Mouse (Mus musculus) forebrain, postnatal 0 days (tissue): ENCODE data around the gene Cog3. TPM values are rescaled to one million over a fixed set of nuclear protein-coding genes. Genes with fewer than 3 reads are reported as not detected.
A peak's percentile ranks its signal among the peaks of the same experiment; 100 is the strongest.

Experiments
- ATAC-seq: fragments of 200-750 bp; cut with Nextera tagmentation; 2 replicates; pipeline ENCODE4 v1.8.0; 2017; ENCODE audit warnings: mild to moderate bottlenecking, moderate library complexity
- DNase-seq: peaks from one replicate; pipeline ENCODE4 v3.0.0-alpha.2; 2015
- H3K27ac ChIP-seq: fragments of 300-500 bp; sonication (generic); 2 replicates; pipeline ENCODE4 v1.5.1; 2014; ENCODE audit warnings: low read depth, mild to moderate bottlenecking, antibody characterized with exemption, low read length, moderate library complexity, mixed read lengths
- H3K27me3 ChIP-seq: fragments of 300-500 bp; sonication (generic); 2 replicates; pipeline ENCODE4 v1.6.1; 2014; ENCODE audit warnings: mild to moderate bottlenecking, low read length, mixed read lengths; ENCODE audit not compliant: insufficient read depth
- H3K36me3 ChIP-seq: fragments of 300-500 bp; sonication (generic); 2 replicates; pipeline ENCODE4 v1.6.1; 2014; ENCODE audit warnings: mild to moderate bottlenecking, moderate library complexity; ENCODE audit not compliant: insufficient read depth
- H3K4me1 ChIP-seq: fragments of 300-500 bp; sonication (generic); 2 replicates; pipeline ENCODE4 v1.6.1; 2014; ENCODE audit warnings: antibody characterized with exemption; ENCODE audit not compliant: insufficient read depth
- H3K4me2 ChIP-seq: fragments of 300-500 bp; sonication (generic); 2 replicates; pipeline ENCODE4 v1.6.1; 2014; ENCODE audit warnings: low read depth, mild to moderate bottlenecking, moderate library complexity
- H3K4me3 ChIP-seq: fragments of 300-500 bp; sonication (generic); 2 replicates; pipeline ENCODE4 v1.5.1; 2014; ENCODE audit warnings: low read depth, low read length, mixed read lengths
- H3K9ac ChIP-seq: fragments of 300-500 bp; sonication (generic); 2 replicates; pipeline ENCODE4 v1.6.1; 2014; ENCODE audit warnings: mild to moderate bottlenecking
- H3K9me3 ChIP-seq: fragments of 300-500 bp; sonication (generic); 2 replicates; pipeline ENCODE4 v1.6.1; 2016; ENCODE audit warnings: low read length
- CTCF ChIP-seq: sonication (generic); IDR thresholded peaks from 2 replicates; pipeline ENCODE4 v1.5.1; 2016; ENCODE audit warnings: antibody characterized with exemption, control low read depth, low read depth
- WGBS: fragments of 180-500 bp; shearing (Covaris S2); extraction: QIAGEN DNeasy Blood & Tissue Kit; methylation state at CpG from one replicate; pipeline ENCODE4 v1.1.7; 2014; 5-methylcytosine and 5-hydroxymethylcytosine counted together
- polyA plus RNA-seq: library from polyadenylated mRNA; unstranded; fragments of >200 nt; fragmentation: Nextera tagmentation; extraction: Ambion mirVana; gene quantifications from 2 replicates; pipeline ENCODE4 v1.2.1, GENCODE M21; 2015
- total RNA-seq: library from RNA; depleted of rRNA; stranded (reverse); fragments of >200 nt; gene quantifications from 2 replicates; pipeline ENCODE4 v1.2.3, GENCODE M21; 2014

Gene Cog3
- total and polyA plus RNA-seq, 2 experiments from 2014 or later, result 11.6 to 29.7 TPM

GRCm38 (mm10) chr14:75747960-75748359 lies 6.4 kb downstream of the Cog3 start:
- Histone ChIP-seq H3K9ac (no peak overlapping the region), H3K27me3 (no peaks in the 10 kb centered on the region), H3K36me3 (peaks cover 18% of the 10 kb centered on the region), H3K4me1 (peaks cover 4% of the 10 kb centered on the region; the same call in 1 of the 2 replicates), H3K4me3 (no peak overlapping the region), H3K4me2 (no peak overlapping the region), H3K9me3 (no peaks in the 10 kb centered on the region), H3K27ac (no peak overlapping the region)
- 92% methylated on average over 2 of the region's 2 CpGs for WGBS
- ATAC-seq (no peak), DNase-seq (no peak)
- TF ChIP-seq CTCF, result no peak

GRCm38 (mm10) chr14:75741904-75742303 lies 12.4 kb downstream of the Cog3 start:
- no peaks in the 10 kb centered on the region for H3K9me3 ChIP-seq
- H3K9ac ChIP-seq, result no peak overlapping the region
- 88% methylated on average over 3 of the region's 3 CpGs for WGBS
- ATAC-seq (no peak), DNase-seq (no peak)
- no peak overlapping the region for H3K4me3 ChIP-seq
- H3K36me3 ChIP-seq, result peaks cover 43% of the 10 kb centered on the region
- no peaks in the 10 kb centered on the region for H3K4me1 ChIP-seq
- H3K4me2 ChIP-seq, result no peak overlapping the region
- H3K27me3 ChIP-seq, result no peaks in the 10 kb centered on the region
- H3K27ac ChIP-seq, result no peak overlapping the region
- TF ChIP-seq CTCF, result no peak

GRCm38 (mm10) chr14:75735597-75735996 lies 18.7 kb downstream of the Cog3 start:
- Histone ChIP-seq H3K36me3 (peaks cover 60% of the 10 kb centered on the region), H3K27me3 (no peaks in the 10 kb centered on the region), H3K4me2 (no peak overlapping the region), H3K9ac (no peak overlapping the region), H3K4me3 (no peak overlapping the region), H3K4me1 (no peaks in the 10 kb centered on the region), H3K27ac (no peak overlapping the region), H3K9me3 (no peaks in the 10 kb centered on the region)
- ATAC-seq, result no peak
- no peak for DNase-seq
- no peak for TF ChIP-seq CTCF
- 96% methylated on average over 3 of the region's 3 CpGs for WGBS

- no peak for TF ChIP-seq CTCF
- ATAC-seq (no peak), DNase-seq (no peak)
- no peak overlapping the region for H3K4me2 ChIP-seq
- 89% methylated on average over 7 of the region's 7 CpGs for WGBS
- no peaks in the 10 kb centered on the region for H3K9me3 ChIP-seq
- H3K27me3 ChIP-seq, result no peaks in the 10 kb centered on the region
- no peaks in the 10 kb centered on the region for H3K4me1 ChIP-seq
- H3K9ac ChIP-seq, result no peak overlapping the region
- no peak overlapping the region for H3K27ac ChIP-seq
- peaks cover 68% of the 10 kb centered on the region for H3K36me3 ChIP-seq
- H3K4me3 ChIP-seq, result no peak overlapping the region
Measured at GRCm38 (mm10) chr14:75732631-75733030, 21.7 kb downstream of the Cog3 start.

GRCm38 (mm10) chr14:75731361-75731760 lies 23.0 kb downstream of the Cog3 start:
- Histone ChIP-seq H3K4me1 (no peaks in the 10 kb centered on the region), H3K4me2 (no peak overlapping the region), H3K9me3 (no peaks in the 10 kb centered on the region), H3K27ac (no peak overlapping the region), H3K27me3 (no peaks in the 10 kb centered on the region), H3K36me3 (peaks cover 68% of the 10 kb centered on the region), H3K4me3 (no peak overlapping the region), H3K9ac (no peak overlapping the region)
- 88% methylated on average over 2 of the region's 2 CpGs for whole genome bisulfite sequencing
- ATAC-seq (no peak), DNase-seq (no peak)
- TF ChIP-seq CTCF, result no peak

GRCm38 (mm10) chr14:75728111-75728510 lies 26.2 kb downstream of the Cog3 start:
- Histone ChIP-seq H3K4me1 (no peaks in the 10 kb centered on the region), H3K4me2 (no peak overlapping the region), H3K9me3 (no peaks in the 10 kb centered on the region), H3K27ac (no peak overlapping the region), H3K27me3 (no peaks in the 10 kb centered on the region), H3K9ac (no peak overlapping the region), H3K4me3 (no peak overlapping the region), H3K36me3 (peaks cover 58% of the 10 kb centered on the region)
- WGBS, result 94% methylated on average over 5 of the region's 5 CpGs
- no peak for ATAC-seq
- no peak for TF ChIP-seq CTCF
- DNase-seq, result no peak

GRCm38 (mm10) chr14:75727046-75727445 lies 27.3 kb downstream of the Cog3 start:
- Histone ChIP-seq H3K27ac (no peak overlapping the region), H3K9me3 (no peaks in the 10 kb centered on the region), H3K27me3 (no peaks in the 10 kb centered on the region), H3K9ac (no peak overlapping the region), H3K4me2 (no peak overlapping the region), H3K36me3 (peaks cover 52% of the 10 kb centered on the region), H3K4me1 (no peaks in the 10 kb centered on the region), H3K4me3 (no peak overlapping the region)
- peak; percentile 37; the same call in 1 of the 2 replicates for TF ChIP-seq CTCF
- WGBS, result 71% methylated on average over 4 of the region's 4 CpGs
- DNase-seq (no peak), ATAC-seq (no peak)

GRCm38 (mm10) chr14:75722816-75723215 lies 31.5 kb downstream of the Cog3 start:
- H3K9ac ChIP-seq, result no peak overlapping the region
- no peaks in the 10 kb centered on the region for H3K27me3 ChIP-seq
- H3K4me3 ChIP-seq, result no peak overlapping the region
- peaks cover 54% of the 10 kb centered on the region for H3K36me3 ChIP-seq
- 96% methylated on average over 2 of the region's 2 CpGs for WGBS
- DNase-seq (no peak), ATAC-seq (no peak)
- no peaks in the 10 kb centered on the region for H3K9me3 ChIP-seq
- no peak overlapping the region for H3K4me2 ChIP-seq
- no peaks in the 10 kb centered on the region for H3K4me1 ChIP-seq
- no peak overlapping the region for H3K27ac ChIP-seq
- TF ChIP-seq CTCF, result no peak
